Mouse (Mus musculus) bone marrow macrophage, adult 2 months (primary cell): Measurements from ENCODE around the gene Herc2. TPM values are rescaled to one million over a fixed set of nuclear protein-coding genes. Genes with fewer than 3 reads are reported as not detected.

Experiments used
- H3K27ac ChIP-seq: 2 replicates; pipeline ENCODE4 v1.5.1; 2012; ENCODE audit warnings: low read depth, low read length; ENCODE audit not compliant: insufficient read depth
- H3K4me1 ChIP-seq: 2 replicates; pipeline ENCODE4 v1.6.1; 2012; ENCODE audit warnings: low read length; ENCODE audit not compliant: control insufficient read depth, insufficient read depth
- H3K4me3 ChIP-seq: 2 replicates; pipeline ENCODE4 v1.5.1; 2012; ENCODE audit warnings: mild to moderate bottlenecking, low read length, moderate library complexity; ENCODE audit not compliant: insufficient read depth
- CTCF ChIP-seq: IDR thresholded peaks from 2 replicates; pipeline ENCODE4 v1.5.1; 2012; ENCODE audit warnings: low read depth, mild to moderate bottlenecking, low read length, moderate library complexity
- POLR2A ChIP-seq: IDR thresholded peaks from 2 replicates; pipeline ENCODE4 v1.6.1; 2012; ENCODE audit warnings: mild to moderate bottlenecking, low read depth, low read length, borderline replicate concordance
- polyA plus RNA-seq: library from polyadenylated mRNA; stranded (reverse); fragments of >200 nt; gene quantifications from 2 replicates; pipeline ENCODE4 v1.2.4, GENCODE M21; 2012; ENCODE audit not compliant: missing spikeins, insufficient read depth, insufficient read length

Gene Herc2
- polyA plus RNA-seq, 1 experiment, result 49.7 TPM

DNA sequence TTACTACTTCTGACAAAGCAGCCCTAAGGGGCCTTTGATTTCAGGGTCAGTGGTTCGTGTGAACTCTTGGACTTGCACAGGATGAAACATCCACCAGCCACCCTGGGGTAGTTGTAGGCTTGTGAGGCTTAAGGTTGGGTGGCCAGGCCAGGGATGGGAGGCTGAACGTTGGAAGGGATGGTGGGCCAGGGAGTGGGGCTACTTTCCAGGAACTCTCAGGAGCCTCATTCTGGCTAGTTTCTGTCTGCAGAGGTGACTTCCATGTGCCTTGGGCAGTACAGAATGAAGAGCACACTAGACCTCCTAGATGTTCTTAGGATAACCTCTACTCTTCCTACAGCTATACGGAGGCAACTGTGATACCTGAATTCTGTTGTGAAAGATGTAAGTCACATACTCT lies 186.6 kb downstream of the Herc2 start:
- TF ChIP-seq CTCF, result no peak
- no peak for TF ChIP-seq POLR2A
- no peak overlapping the region for H3K4me3 ChIP-seq
- H3K27ac ChIP-seq, result no peak overlapping the region
- H3K4me1 ChIP-seq, result no peaks in the 10 kb centered on the region

DNA sequence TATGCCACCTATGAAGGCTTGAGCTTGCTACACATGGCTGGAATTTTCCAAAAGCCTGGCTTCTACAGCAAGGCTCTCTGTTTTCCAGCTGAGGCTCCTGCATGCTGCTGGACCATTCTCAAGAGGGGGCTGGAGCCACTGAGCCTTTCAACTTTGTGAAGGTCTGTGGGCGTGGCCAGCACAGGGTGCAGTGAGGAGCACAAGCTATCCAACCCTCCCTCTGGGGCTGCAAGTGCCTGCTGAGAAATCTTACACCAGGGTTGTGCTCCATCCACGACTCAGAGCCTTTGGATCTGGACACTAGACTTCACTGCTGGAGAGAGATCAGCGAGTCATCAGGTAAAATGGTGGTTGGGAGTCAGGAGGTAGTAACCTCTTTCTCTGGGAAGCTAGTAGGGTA lies 189.5 kb downstream of the Herc2 start, which contains the start of gene Oca2:
Gene Oca2, plus strand, starts transcription at position 218 of the 400 bp plus-strand sequence.
- H3K4me3 ChIP-seq, result no peak within 1 kb of the TSS
- TF ChIP-seq POLR2A, result no peak
- no peak for TF ChIP-seq CTCF
- H3K4me1 ChIP-seq, result no peaks in the 10 kb centered on the region
- no peak within 1 kb of the TSS for H3K27ac ChIP-seq

- Histone ChIP-seq H3K27ac (no peak overlapping the region), H3K4me3 (no peak overlapping the region), H3K4me1 (no peaks in the 10 kb centered on the region)
- TF ChIP-seq CTCF (no peak), POLR2A (no peak)
These were observed 204.6 kb downstream of the Herc2 start for GRCm38 (mm10) chr7:56254568-56254967.

DNA sequence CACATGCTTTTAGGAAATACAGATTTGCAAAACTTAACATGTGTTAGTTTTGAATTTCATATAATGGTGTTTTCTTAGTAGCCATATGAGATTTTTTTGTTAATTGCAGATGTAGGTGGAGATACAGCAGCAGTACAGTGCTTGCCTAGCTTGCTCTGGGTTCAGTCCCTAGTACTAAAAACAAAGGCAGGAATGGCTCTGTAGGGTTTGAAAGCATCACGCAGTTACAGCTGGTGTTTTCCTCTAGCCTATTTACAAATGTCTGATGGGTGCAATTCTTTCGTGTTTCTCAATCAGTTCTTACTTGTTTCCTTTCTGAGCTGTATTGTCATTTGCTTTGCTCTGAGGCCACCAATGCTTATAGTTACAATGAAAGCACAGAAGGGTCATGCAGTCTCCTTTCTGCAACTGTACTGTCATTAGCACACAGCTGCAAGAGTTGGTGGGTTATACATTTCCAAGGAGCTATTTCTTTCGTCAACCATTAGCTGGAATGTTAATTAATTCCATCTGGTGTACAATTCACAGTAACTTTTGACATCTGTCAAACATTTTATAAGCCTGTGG lies 208.0 kb downstream of the Herc2 start:
- TF ChIP-seq CTCF (no peak), POLR2A (no peak)
- Histone ChIP-seq H3K27ac (no peak overlapping the region), H3K4me3 (no peak overlapping the region), H3K4me1 (no peaks in the 10 kb centered on the region)

- TF ChIP-seq POLR2A (no peak), CTCF (no peak)
- no peaks in the 10 kb centered on the region for H3K4me1 ChIP-seq
- H3K4me3 ChIP-seq, result no peak overlapping the region
- no peak overlapping the region for H3K27ac ChIP-seq
These were observed 227.5 kb downstream of the Herc2 start for GRCm38 (mm10) chr7:56277506-56277905.

Other genes starting within 250 kb of the Herc2 start
- 132 and 147 TPM in 2 replicates for gene Cyfip1, start 208.5 kb upstream of the Herc2 start, polyA plus RNA-seq
- gene Nipa2, start 87.7 kb upstream of the Herc2 start, polyA plus RNA-seq, result 60.9 and 66.4 TPM in 2 replicates
- gene Nipa1, start 30.2 kb upstream of the Herc2 start, polyA plus RNA-seq, result 4.6 and 5.8 TPM in 2 replicates
- gene Oca2, start 189.6 kb downstream of the Herc2 start, polyA plus RNA-seq, result not detected in 2 replicates